Mouse (Mus musculus) Muller cell, postnatal 12 days (primary cell): Measurements from ENCODE around the gene Arpc1a.
A peak's percentile ranks its signal among the peaks of the same experiment; 100 is the strongest.

Source experiments
- DNase-seq: peaks from one replicate; pipeline ENCODE4 v3.0.0-alpha.2; 2015; ENCODE audit errors: inconsistent ontology term

The Arpc1a gene

DNA sequence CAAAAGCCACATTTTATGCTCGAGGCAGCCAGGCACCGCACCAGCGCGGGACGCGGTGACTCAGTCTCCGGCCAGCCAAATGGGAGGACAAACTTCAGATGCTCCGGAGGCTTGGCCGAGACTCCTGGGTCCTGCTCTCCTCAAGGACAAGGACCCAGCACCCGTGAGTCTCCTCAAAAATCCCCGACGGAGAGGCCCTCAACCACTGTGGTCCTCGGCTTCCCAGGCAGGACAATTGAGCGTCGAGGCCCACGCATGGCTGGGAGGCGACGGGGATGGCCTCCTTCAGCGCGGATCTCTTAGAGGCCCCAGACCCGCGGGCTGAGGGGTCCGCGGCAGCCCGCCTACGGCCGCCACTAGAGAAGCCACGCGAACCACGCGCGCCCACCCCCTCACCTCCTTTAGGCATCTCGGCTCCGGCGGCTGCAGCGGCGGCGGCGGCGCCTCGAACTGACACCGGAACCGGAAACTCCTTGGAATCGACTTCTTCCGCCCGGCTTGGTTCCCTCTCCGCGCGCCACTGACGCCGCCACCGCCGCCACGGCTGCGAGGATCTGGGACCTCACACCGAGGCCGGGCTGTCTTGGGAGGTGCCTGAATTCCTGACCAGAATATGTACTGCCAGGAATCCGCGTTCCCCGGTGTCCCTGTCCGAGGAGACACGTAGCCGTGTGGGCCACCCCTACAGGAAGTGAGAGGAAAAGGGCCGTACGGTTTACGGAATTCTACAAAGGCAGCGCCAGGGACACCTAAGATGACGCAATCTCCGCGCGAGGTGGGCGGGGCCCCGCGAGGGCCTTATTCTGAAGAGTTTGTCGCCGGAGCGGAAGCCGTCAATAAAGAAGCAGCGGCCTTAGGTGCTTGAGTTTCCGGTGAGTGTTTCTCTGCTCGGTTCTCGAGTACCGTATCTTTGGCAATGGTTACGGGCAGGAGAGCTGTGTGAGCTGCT lies 56.2 kb downstream of the Arpc1a start, which contains the start of the genes Pdap1 and Bud31:
TSS of gene Pdap1 (minus strand) at position 668 of the 949 bp plus-strand sequence.
TSS of gene Bud31 (plus strand) at position 792 of the 949 bp plus-strand sequence.
- DNase-seq, result peak; percentile 95

DNA sequence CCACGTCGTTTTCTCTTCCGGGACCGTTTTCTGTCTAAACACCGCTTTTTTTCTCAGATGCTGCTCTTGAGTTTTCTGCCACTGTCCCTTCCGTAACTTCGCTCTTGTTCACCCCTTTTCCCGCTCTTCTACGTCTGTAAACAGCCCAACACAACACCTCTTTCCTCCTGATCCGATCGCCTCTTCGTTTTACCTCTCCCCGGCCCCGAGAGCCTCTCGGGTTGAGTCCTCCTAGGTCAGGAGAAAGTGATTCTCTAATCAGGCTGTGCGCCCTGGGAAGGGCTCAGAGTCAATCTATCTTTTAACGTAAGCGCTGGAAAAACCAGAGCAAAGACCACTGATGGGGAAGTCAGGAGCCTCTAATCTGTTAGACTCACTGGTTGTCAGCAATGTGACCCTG lies 57.0 kb downstream of the Arpc1a start:
- DNase-seq, result no peak

DNA sequence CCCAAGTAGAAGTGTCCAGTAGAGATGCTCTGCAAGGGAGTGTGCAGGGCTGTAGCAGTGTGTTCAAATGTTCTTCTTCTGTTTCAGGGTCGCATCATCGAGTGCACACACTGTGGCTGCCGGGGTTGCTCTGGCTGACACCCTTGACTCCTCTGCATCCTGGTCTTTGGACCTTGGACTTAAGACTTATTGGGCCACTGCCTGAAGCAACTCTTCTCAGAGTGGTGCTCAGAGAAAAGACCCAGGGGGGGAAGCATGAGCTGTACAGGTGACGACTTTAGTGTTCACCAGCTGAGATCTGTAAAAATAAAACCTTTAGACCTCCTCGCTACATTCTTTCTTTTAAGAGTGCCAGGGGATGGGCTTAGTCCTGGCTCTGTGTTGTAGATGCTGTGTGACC lies 64.1 kb downstream of the Arpc1a start:
- DNase-seq, result no peak

DNA sequence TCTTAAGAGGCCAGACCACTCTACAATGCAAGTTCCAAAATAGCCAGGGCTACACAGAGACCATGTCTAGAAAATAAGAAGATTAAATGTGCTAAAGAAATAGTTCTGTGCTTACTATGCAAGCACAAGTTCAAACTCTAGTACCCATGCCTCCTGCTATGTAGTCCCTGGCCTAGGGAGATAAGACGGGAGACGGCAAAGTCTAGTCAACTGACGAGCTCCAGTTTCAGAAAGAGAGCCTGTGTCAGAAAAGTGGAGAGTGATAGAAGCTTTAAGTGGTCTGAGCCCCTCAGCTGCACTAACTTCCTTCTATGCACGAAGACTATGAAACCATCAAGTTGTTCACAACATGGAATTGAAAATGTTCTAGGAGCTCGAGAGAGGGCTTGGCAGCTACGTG lies 65.7 kb downstream of the Arpc1a start:
- DNase-seq, result no peak

DNA sequence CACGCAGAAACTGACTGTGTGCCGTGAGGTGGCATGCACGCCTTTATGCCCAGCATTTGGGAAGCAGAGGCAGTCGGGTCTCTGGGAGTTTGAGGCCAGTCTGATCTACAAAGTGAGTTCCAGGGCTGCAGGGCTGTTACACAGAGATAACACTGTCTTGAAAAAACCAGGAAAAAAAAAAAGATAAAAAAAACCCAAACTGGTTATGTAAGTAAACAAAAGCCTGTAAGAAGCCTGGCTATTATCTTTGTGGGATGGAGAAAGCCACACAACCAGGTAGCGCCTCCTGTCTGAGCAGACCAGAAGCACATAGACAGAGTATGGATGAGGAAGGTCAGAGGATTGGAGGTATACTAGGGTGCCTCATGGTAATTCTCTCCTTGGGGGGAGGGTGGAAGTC lies 69.1 kb downstream of the Arpc1a start:
- DNase-seq, result no peak
